Mouse (Mus musculus) intestine, embryonic 14.5 days (tissue): ENCODE data around the gene Tmem79. TPM values are rescaled to one million over a fixed set of nuclear protein-coding genes. Genes with fewer than 3 reads are reported as not detected.
A peak's percentile ranks its signal among the peaks of the same experiment; 100 is the strongest.
"Not testable (repeated sequence)": the region's sequence is repeated elsewhere in the genome, so short reads cannot be mapped to it uniquely, and the experiment has no call there.

Source experiments
- ATAC-seq: fragments of 200-750 bp; cut with Nextera tagmentation; replicated peaks from 2 replicates; pipeline ENCODE4 v1.8.0; 2017; ENCODE audit warnings: low read depth, moderate number of reproducible peaks, moderate TSS enrichment, moderate library complexity; ENCODE audit not compliant: low FRiP score, low TSS enrichment
- DNase-seq: peaks from one replicate; pipeline ENCODE4 v3.0.0-alpha.2; 2018; ENCODE audit warnings: low spot score
- H3K27ac ChIP-seq: fragments of 300-500 bp; sonication (generic); 2 replicates; pipeline ENCODE4 v1.5.1; 2014; ENCODE audit warnings: low read depth, mild to moderate bottlenecking, control low read depth
- H3K27me3 ChIP-seq: fragments of 300-500 bp; sonication (generic); replicated peaks from 2 replicates; pipeline ENCODE4 v1.6.1; 2014; ENCODE audit warnings: low read length, control low read depth; ENCODE audit not compliant: control insufficient read depth, insufficient read depth
- H3K36me3 ChIP-seq: fragments of 300-500 bp; sonication (generic); 2 replicates; pipeline ENCODE4 v1.6.1; 2014; ENCODE audit warnings: low read length, control low read depth; ENCODE audit not compliant: control insufficient read depth, insufficient read depth
- H3K4me1 ChIP-seq: fragments of 300-500 bp; sonication (generic); replicated peaks from 2 replicates; pipeline ENCODE4 v1.6.1; 2014; ENCODE audit warnings: low read length, control low read depth, mixed read lengths; ENCODE audit not compliant: control insufficient read depth, insufficient read depth
- H3K4me2 ChIP-seq: fragments of 300-500 bp; sonication (generic); 2 replicates; pipeline ENCODE4 v1.6.1; 2014; ENCODE audit warnings: low read length
- H3K4me3 ChIP-seq: fragments of 300-500 bp; sonication (generic); 2 replicates; pipeline ENCODE4 v1.5.1; 2014; ENCODE audit warnings: low read depth, low read length, control low read depth, mixed read lengths
- H3K9ac ChIP-seq: fragments of 300-500 bp; sonication (generic); 2 replicates; pipeline ENCODE4 v1.6.1; 2014; ENCODE audit warnings: mild to moderate bottlenecking, low read length
- H3K9me3 ChIP-seq: fragments of 300-500 bp; sonication (generic); 2 replicates; pipeline ENCODE4 v1.6.1; 2016; ENCODE audit warnings: low read length, control low read depth; ENCODE audit not compliant: control insufficient read depth
- WGBS: fragments of 180-500 bp; shearing (Covaris S2); extraction: QIAGEN DNeasy Blood & Tissue Kit; methylation state at CpG from one replicate; pipeline ENCODE4 v1.1.7; 2014; 5-methylcytosine and 5-hydroxymethylcytosine counted together
- polyA plus RNA-seq: library from polyadenylated mRNA; unstranded; fragments of >200 nt; fragmentation: Nextera tagmentation; extraction: Ambion mirVana; gene quantifications from 2 replicates; pipeline ENCODE4 v1.2.1, GENCODE M21; 2014

Tmem79 gene
- 17.1 and 17.3 TPM in 2 replicates for polyA plus RNA-seq

DNA sequence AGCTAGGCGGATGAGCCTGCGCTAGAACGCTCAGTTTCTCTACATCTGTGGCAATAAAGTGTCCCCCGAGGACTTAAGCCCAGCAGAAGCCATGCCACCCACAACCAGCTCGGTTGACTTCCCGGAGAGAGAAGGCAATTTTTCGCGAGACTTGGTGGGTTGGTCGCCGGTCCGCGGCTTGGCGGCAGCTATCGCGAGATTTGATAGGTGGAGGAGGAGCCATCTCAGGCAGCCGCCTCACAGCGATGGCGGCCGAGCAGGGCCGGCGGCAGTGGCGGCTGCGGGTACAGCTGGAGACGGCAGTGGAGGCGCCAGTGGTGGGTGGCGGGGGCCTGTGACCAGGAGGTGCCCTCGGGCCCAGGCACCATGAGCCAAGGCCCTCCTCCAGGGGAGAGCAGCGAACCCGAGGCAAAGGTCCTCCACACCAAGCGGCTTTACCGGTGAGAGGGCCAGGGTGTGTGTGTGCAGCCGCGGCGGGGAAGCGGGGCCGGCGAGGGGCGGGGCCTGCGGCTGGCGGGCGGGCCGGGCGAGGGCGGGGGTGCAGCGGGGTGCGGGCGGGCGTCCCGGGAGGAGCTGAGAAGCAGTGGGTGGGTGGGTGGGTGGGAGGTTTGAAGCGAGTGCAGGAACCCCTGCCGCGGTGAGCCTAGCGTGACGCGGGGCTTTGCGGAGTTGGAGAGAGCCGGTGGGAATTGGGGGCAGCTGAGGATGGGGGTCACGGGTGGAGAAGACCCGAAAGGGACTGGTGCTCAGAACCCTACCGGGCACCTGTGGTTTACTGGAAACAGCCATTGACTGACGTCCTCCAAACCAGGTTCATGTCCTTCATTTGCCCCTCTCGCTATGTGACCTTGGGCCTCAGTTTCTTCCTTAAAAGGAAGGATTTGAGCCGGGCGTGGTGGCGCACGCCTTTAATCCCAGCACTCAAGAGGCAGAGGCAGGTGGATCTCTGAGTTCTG, at the start of gene Tmem79, which contains the start of gene Smg5:
TSS of gene Tmem79 (minus strand) at position 91 of the 956 bp plus-strand sequence.
TSS of gene Smg5 (plus strand) at position 203 of the 956 bp plus-strand sequence.
- H3K36me3 ChIP-seq, result peaks cover under 1% of the 10 kb centered on the region; the same call in 1 of the 2 replicates
- H3K4me2 ChIP-seq, result peak within 1 kb of the TSS; percentile 83
- peaks cover 12% of the 10 kb centered on the region for H3K4me1 ChIP-seq
- H3K27me3 ChIP-seq, result no peaks in the 10 kb centered on the region
- ATAC-seq, result peak; percentile 87
- H3K9ac ChIP-seq, result peak within 1 kb of the TSS; percentile 92
- 2% methylated on average over 65 of the region's 66 CpGs for WGBS
- DNase-seq, result peak; percentile 98
- H3K9me3 ChIP-seq, result no peaks in the 10 kb centered on the region
- peak within 1 kb of the TSS; percentile 93 for H3K27ac ChIP-seq
- peak within 1 kb of the TSS; percentile 82 for H3K4me3 ChIP-seq

GRCm38 (mm10) chr3:88384364-88384763, 48.4 kb upstream of the Tmem79 start, which contains the start of gene Bglap:
Gene Bglap, minus strand, starts transcription at chr3:88384464.
- Histone ChIP-seq H3K9me3 (no peaks in the 10 kb centered on the region), H3K4me3 (no peak within 1 kb of the TSS), H3K9ac (no peak within 1 kb of the TSS), H3K4me2 (no peak within 1 kb of the TSS), H3K27ac (no peak within 1 kb of the TSS), H3K36me3 (no peaks in the 10 kb centered on the region), H3K27me3 (no peaks in the 10 kb centered on the region), H3K4me1 (no peaks in the 10 kb centered on the region)
- 76% methylated on average over 5 of the region's 5 CpGs for WGBS
- ATAC-seq (no peak), DNase-seq (peak; percentile 23)

GRCm38 (mm10) chr3:88382383-88382782, 46.4 kb upstream of the Tmem79 start:
- not testable (repeated sequence) for H3K4me2 ChIP-seq

GRCm38 (mm10) chr3:88381389-88382315, 45.7 kb upstream of the Tmem79 start:
- not testable (repeated sequence) for H3K4me1 ChIP-seq, H3K27ac ChIP-seq, H3K27me3 ChIP-seq, H3K9me3 ChIP-seq, H3K9ac ChIP-seq, H3K36me3 ChIP-seq
- ATAC-seq, result peak; percentile 83
- Histone ChIP-seq H3K4me3 (peak overlapping the region; percentile 8; the same call in 1 of the 2 replicates), H3K4me2 (peak overlapping the region; percentile 41)
- DNase-seq, result peak; percentile 67
- 10% methylated on average over 16 of the region's 22 CpGs for WGBS

More at GRCm38 (mm10) chr3:88382383-88382782, 46.4 kb upstream of the Tmem79 start:
- 0% methylated on average over 1 of the region's 7 CpGs for WGBS
- not testable (repeated sequence) for H3K9ac ChIP-seq, H3K27me3 ChIP-seq, H3K4me3 ChIP-seq, ATAC-seq, H3K36me3 ChIP-seq, H3K27ac ChIP-seq, H3K4me1 ChIP-seq, H3K9me3 ChIP-seq
- DNase-seq, result peak; percentile 12

DNA sequence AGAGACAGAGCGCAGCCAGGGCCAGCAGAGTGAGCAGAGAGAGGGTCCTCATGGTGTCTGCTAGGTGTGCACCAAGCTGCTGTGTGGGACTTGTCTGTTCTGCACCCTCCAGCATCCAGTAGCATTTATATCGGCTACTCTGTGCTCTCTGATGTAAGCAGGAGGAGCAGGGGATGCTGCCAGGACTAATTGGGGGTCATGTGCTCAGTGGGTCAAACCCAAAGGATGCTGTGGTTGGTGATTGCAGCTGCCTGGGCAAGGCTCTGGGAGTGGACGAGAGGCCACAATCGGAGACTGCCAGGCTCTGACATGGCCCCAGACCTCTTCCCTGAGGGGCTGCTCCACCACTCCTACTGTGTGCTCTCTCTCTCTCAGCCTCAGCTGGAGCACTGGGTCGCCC, 42.7 kb upstream of the Tmem79 start, which contains the start of gene Bglap2:
TSS of gene Bglap2 (minus strand) at position 101 of the 400 bp plus-strand sequence.
- H3K9me3 ChIP-seq, H3K4me2 ChIP-seq, ATAC-seq, H3K27me3 ChIP-seq, H3K36me3 ChIP-seq, H3K27ac ChIP-seq, H3K4me3 ChIP-seq, H3K9ac ChIP-seq, H3K4me1 ChIP-seq: not testable (repeated sequence)
- DNase-seq, result peak; percentile 12
- 81% methylated on average over 5 of the region's 5 CpGs for WGBS

DNA sequence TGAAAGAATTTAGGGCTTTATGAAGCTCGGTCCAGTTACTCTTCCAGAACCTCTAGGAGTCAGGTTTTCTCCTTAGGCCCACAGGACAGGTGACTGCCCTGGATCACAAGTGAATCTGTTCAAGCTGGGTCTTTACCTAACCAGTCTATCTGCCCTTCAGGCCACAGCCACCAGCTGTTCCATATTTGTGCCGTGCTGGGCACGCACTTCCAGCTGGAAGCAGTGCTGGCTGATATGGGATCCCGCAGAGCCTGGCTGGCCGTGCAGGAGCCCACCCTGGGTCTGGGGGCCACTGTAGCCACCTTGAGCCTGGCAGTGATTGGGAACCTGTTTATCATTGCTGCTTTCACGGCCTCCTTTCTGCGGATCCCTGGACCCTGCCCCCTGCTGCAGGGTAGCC, 40.7 kb upstream of the Tmem79 start:
- ATAC-seq, result 0 out of 2 replicates have a peak, but pooled peaks have one; percentile 45
- H3K36me3 ChIP-seq, H3K27me3 ChIP-seq, H3K9me3 ChIP-seq, H3K27ac ChIP-seq, H3K4me1 ChIP-seq, DNase-seq, H3K4me3 ChIP-seq, H3K9ac ChIP-seq: not testable (repeated sequence)
- peak overlapping the region; percentile 37 for H3K4me2 ChIP-seq
- WGBS, result 19% methylated on average over 5 of the region's 7 CpGs

GRCm38 (mm10) chr3:88375750-88376626, 40.0 kb upstream of the Tmem79 start:
- not testable (repeated sequence) for H3K9ac ChIP-seq, H3K27ac ChIP-seq, H3K9me3 ChIP-seq, H3K27me3 ChIP-seq, H3K4me1 ChIP-seq, H3K36me3 ChIP-seq
- DNase-seq, result peak; percentile 65
- peak overlapping the region; percentile 37 for H3K4me2 ChIP-seq
- ATAC-seq, result peak; percentile 88
- H3K4me3 ChIP-seq, result 0 out of 2 replicates have a peak overlapping the region, but pooled peaks have one; percentile 2
- 12% methylated on average over 16 of the region's 19 CpGs for WGBS
